Mouse (Mus musculus) lung, postnatal 4 days (tissue): ENCODE data around the gene Nxpe5.
"Not testable (repeated sequence)": the region's sequence is repeated elsewhere in the genome, so short reads cannot be mapped to it uniquely, and the experiment has no call there.

Experiments used
- DNase-seq, 2 experiments: peaks; one replicate each; pipeline ENCODE4 v3.0.0; 2021

The Nxpe5 gene

DNA sequence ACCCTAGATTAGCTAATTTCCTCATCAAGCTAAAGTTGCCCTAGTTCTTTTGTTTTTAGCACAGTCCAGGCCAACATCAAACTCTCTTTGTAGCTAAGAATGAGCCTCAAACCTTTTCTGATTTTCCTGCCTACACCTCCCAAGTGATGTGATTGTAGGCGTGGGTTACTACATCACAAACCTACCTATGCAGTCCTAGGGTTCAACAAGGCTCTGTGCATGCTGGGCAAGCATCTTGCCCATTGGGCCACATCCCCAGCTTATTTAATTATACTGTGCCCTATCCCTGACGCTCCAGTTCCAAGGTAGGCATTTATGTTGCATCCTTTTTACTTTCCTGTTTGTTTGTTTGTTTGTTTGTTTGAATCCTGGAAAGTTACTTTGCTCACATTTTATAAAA is at the start of gene Nxpe5:
Nxpe5 (plus strand) TSS at position 199 of the 400 bp plus-strand sequence.
- no peak for DNase-seq

GRCm38 (mm10) chr5:138186950-138187638 is 38.6 kb upstream of the Nxpe5 start, which contains the start of the genes Taf6 and Cnpy4:
Gene Taf6, minus strand, starts transcription at chr5:138187451.
Gene Cnpy4, plus strand, starts transcription at chr5:138187485.
- peak; percentile 88 to 89 for DNase-seq

DNA sequence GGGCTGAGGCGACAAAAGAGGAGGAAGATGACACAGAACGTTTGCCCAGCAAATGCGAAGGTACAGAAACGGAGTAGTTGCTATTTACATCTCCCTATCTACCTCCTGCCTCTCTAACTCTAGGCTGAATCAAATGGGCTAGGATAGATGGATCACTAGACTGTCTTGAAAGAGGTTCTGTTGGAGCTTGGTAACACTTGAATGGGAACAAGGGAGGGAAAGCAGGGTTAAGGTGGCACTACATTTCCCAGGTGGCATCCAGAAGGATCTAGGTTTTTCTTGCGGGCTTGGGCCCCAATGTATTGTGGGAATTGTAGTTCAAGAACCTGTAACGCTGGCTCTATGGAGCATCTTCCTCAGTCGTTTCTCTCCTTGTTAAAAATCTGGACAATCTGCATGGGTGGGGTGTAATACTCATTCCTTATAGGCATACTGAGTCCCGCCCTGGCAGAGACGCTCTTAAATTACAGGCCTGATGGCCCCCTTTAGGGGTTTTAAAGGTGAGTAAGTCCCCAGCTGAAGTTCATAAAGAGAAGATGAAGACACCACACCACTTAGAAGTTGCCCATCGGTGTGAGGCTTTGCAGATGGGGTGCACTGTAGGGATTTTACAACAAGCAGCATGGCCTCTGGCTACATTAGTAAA is 37.9 kb upstream of the Nxpe5 start:
- peak; percentile 54 to 75 for DNase-seq

DNA sequence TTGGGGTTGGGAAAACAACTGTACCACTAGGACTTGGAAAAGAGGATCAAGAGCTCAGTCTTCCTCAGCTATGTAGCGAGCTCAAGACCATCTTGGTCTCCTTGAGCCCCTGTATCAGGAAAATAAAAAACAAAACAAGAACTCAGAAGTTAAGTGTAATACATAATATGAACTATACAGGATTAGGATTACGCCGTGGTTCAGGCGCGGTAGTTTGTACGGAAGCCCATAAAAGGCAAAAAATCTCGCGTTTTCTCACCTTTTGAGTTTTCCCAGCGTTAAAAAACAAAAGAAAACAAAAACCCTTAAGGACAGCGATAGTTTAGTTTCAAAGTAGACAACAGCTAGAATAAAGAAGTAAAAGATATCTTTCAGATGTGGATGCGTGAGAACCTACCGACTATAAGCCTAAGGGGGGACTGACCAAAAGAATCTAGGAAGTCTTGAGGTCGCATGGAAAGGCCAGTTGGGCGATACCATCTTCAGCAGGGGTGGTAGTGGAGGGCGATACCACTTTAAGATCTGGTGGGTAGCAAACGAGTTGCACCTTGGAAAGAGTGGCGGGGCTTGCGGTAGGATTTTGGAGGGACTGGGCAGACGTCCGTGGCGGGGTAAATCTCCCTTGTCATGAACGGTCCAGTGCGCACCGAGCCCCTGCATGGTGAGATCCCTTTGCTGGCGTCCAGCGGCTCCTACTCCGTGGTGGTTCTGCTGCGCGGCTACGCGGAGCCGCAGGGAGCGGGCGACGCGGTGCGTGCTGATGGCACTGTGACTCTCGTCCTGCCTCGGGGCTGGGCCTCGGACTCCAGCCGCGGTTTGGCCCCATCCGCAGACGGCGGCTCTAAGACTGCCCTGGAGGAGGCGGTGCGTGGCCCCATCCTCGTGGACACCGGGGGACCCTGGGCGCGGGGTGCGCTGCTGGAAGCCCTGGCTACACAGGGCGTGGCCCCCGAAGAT is 31.6 kb upstream of the Nxpe5 start, which contains the start of gene Mblac1:
Mblac1 (plus strand) TSS at position 544 of the 957 bp plus-strand sequence.
- DNase-seq: peak; percentile 87 to 89

DNA sequence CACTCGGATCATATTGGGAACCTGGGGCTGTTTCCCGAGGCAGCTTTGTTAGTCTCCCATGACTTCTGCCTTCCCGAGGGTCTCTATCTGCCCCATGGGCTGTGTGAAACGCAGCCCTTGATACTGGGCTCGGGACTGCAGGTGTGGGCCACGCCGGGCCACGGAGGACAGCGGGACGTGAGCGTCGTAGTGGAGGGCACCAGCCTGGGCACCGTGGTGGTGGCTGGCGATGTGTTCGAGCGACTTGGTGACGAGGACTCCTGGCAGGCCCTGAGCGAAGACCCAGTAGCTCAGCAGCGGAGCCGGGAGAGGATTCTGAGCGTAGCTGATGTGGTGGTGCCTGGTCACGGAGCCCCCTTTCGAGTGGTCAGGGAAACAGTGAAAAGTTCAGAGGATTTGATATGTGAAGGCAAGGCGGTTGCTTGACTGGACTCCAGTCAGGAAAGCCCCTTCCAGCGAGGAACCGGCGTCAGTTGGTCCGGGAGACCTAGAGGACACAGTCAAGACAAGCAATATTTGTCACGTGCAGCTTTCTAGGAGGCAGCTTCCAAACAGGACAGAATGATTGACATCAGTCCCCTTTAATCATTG is 30.8 kb upstream of the Nxpe5 start:
- DNase-seq: peak; percentile 43 to 44

- no peak for DNase-seq
Observed at GRCm38 (mm10) chr5:138195463-138195862, 30.2 kb upstream of the Nxpe5 start.

DNA sequence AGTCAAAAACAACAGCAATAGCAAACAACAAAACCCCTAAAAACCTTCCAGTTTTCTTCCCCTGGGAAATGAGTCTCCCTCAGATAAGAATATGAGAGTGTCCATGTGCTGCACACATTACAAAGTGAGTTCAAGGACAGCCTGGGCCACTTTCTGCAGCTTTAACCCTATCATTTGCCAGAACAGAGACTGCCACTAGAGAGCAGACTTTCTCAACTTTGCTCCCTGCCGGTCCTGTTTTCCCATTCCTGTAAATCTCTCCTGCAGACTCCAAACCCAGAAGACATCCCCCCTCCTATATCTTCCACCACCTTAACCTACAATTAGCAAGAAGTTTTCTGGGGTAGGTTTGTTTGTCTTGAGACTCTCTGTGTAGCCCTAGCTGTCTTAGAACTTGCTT is 26.1 kb upstream of the Nxpe5 start:
- no peak for DNase-seq

- DNase-seq: no peak
Observed at GRCm38 (mm10) chr5:138202086-138202485, 23.6 kb upstream of the Nxpe5 start.

DNA sequence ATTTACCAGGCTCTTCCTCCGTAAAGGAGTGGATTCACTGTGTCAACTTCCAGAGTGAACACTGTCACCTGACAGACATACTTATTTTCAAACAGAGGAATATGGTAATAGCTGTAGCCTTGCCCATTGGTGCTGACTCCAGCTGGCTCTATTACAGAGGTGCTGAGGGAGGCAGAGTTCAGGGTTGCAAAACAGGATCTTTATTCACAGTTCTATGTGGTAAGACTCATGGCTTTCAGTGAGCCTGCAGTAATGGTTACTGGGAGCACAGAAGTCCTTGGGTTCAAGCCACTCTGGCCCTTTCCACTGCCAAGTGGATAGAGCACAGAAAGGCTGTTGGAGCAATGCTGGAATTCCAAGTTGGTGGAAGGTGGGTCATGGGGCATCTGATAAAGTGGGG is 18.4 kb upstream of the Nxpe5 start:
- no peak for DNase-seq

GRCm38 (mm10) chr5:138207873-138208272 is 17.8 kb upstream of the Nxpe5 start:
- DNase-seq: no peak

GRCm38 (mm10) chr5:138216632-138217031 is 9.1 kb upstream of the Nxpe5 start:
- not testable (repeated sequence) for DNase-seq

GRCm38 (mm10) chr5:138219864-138220263 is 5.8 kb upstream of the Nxpe5 start:
- DNase-seq: no peak

DNA sequence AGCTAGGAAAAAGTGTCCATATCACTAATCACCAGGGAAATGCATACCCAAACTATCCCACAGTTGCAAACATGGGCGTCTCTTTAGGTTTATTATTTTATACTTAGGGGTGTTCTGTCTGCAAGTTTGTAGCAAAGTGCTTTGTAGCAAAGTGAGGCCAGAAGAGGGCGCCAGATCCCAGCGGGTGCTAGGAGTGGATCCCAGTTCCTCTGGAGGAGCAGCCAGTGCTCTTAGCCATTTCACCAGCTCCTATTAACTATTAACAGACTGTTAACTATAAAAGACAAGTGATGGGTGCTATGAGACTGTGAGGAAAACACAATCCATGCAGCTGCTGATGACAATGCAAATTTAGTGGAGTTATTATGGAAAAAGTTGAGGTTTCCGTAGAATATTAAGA is 3.6 kb upstream of the Nxpe5 start:
- DNase-seq: peak; percentile 71 to 87

- no peak for DNase-seq
Observed at GRCm38 (mm10) chr5:138223287-138223686, 2.4 kb upstream of the Nxpe5 start.

DNA sequence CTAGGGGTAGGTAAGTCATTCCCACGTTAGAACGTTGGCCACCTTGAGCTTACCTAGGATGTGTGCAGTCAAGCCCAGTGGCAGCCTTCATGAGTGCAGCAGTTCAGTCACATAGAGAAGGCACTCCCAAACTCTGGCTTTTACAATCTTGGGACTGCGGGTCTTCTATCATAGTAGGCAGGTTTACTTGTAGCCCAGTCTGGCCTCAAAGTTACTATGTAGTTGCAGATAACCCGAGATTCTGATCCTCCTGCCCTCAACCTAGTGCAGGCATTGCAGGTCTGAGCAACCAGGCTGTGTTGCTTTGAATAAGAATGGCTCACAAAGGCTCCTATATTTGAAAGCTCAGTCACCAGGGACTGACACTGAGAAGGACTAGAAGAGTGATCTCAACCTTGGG is 793 bp downstream of the Nxpe5 start:
- DNase-seq: no peak

DNA sequence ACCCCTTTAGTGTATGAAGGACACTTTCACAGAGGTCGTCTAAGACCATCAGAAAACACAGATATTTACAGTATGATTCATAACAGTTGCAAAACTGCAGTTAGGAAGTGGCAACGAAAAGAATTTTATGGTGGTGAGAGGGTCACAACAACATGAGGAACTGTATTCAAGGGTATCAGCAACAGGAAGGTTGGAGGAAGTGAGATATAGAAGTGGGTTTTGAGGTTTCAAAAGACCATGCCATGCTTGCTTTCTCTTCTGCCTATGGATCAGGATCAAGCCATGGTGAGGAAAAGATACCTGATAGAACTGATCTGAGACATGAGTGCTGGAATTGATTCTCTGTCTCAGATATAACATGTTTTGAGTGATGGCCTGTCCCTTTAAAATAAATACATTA is 1.7 kb downstream of the Nxpe5 start:
- DNase-seq: no peak

DNA sequence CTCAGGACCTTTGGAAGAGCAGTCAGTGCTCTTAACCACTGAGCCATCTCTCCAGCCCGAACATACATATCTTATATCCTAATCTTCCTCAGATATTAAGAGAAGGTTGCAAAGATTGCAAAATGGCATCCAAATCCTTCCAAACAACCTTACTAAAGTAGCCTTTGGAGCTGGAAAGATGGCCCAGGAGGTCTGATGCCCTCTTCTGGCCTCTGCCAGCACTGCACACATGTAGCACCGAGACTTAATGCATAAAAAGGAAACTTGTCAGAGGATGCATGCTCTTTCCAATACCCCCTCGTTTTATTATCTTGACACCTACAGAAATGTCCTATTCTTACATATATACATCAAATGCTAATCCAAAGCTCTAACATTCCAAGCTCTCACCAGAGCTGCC is 2.3 kb downstream of the Nxpe5 start:
- DNase-seq: peak in 1 of 2 experiments; percentile 44

- DNase-seq: no peak
Observed at GRCm38 (mm10) chr5:138229511-138229910, 3.8 kb downstream of the Nxpe5 start.

GRCm38 (mm10) chr5:138233778-138234177 is 8.1 kb downstream of the Nxpe5 start:
- no peak for DNase-seq

DNA sequence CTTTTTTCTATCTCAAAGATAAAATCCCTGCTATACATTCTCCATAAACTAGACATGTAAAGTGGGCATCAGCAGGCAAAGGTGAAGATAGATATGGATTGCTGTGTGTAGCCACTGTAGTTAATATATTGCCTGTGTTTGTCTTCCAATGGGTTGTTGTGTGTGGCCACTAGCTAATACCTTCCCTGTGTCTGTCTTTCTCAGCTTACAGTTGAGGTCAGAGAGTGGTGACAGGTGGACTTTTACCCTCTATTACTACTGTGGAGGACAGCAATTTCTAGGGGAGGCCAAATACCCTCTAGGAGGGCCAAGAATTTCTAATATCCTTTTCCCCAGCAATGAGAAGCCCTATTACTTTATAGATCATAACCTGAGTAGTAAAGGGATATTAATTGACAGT is 8.5 kb downstream of the Nxpe5 start:
- DNase-seq: no peak

DNA sequence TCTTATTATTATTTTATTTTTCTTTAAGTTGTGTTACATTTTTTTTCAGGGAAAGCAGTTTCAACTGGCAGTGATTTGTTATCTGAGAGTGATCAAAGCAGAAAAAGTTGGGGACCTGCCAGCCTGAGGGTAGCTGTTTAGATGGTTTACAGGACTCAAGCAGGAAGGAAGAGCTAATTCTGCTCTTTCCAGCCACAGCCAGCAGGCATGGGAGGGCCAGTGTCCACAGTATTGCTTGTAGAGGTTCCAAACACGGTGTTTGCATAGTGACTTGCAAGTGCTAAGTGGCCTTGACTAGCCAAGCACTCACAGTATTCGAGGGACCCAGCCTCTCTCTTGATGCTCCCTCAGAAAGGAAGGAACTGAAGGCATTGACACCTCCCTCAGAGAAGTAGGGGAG is 15.8 kb downstream of the Nxpe5 start:
- DNase-seq: peak in 1 of 2 experiments; percentile 29

DNA sequence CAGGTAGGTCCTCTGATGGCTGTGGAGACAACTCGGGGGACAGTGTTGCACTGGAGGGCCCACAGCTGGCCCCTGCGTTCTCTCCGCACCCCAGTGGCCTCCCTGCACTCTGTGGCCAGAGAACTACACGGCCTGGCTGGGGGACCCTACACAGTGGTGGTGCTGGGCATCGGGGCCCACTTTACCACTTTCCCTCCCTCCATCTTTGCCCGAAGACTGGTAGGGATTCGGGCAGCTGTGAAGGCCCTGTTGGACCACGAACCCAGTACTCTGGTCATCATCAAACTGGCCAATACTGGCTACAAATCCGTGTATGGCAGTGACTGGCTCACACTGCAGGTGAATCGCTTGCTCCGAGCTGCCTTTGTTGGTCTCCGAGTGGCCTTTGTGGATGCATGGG is 25.4 kb downstream of the Nxpe5 start:
- peak in 1 of 2 experiments; percentile 20 for DNase-seq

- no peak for DNase-seq
Observed at GRCm38 (mm10) chr5:138253061-138253460, 27.4 kb downstream of the Nxpe5 start.
